Mouse (Mus musculus) layer of hippocampus, postnatal 36 days (tissue): ENCODE results near the gene Serpinb3b. TPM values are rescaled to one million over a fixed set of nuclear protein-coding genes. Genes with fewer than 3 reads are reported as not detected.
"Not testable (repeated sequence)": the region's sequence is repeated elsewhere in the genome, so short reads cannot be mapped to it uniquely, and the experiment has no call there.

Source experiments
- DNase-seq, 2 experiments: peaks; one replicate each; pipeline ENCODE4 v3.0.0; 2022
- total RNA-seq, 2 experiments: library from RNA; stranded (reverse); gene quantifications; 2 replicates each; pipeline ENCODE4 v1.2.3; 2021

Serpinb3b gene
- not detected for total RNA-seq

- DNase-seq, result not testable (repeated sequence)
Observed at GRCm38 (mm10) chr1:107278261-107278660, at the start of gene Serpinb3b, which contains the start of gene Serpinb3c. TSS of gene Serpinb3b (minus strand) at chr1:107278361. TSS of gene Serpinb3c (minus strand) at chr1:107278371.

- DNase-seq, result peak in 1 of 2 experiments; percentile 4
Observed at GRCm38 (mm10) chr1:107243170-107243569, 35.0 kb downstream of the Serpinb3b start.

GRCm38 (mm10) chr1:107217276-107217675 lies 60.9 kb downstream of the Serpinb3b start:
- not testable (repeated sequence) for DNase-seq

GRCm38 (mm10) chr1:107127453-107127852 lies 150.7 kb downstream of the Serpinb3b start:
- not testable (repeated sequence) for DNase-seq

Other genes with a start within 250 kb of the Serpinb3b start
- gene Serpinb3a, start 226.1 kb downstream of the Serpinb3b start, total RNA-seq, result not detected
- not detected for gene Serpinb3d, start 194.9 kb downstream of the Serpinb3b start, total RNA-seq
- gene Serpinb3c, start within 50 bp of the Serpinb3b start, total RNA-seq, result not detected
- not detected for gene Serpinb11, start 82.8 kb upstream of the Serpinb3b start, total RNA-seq
- not detected for gene Serpinb7, start 121.3 kb upstream of the Serpinb3b start, total RNA-seq
- not detected for gene Serpinb2, start 233.1 kb upstream of the Serpinb3b start, total RNA-seq